Mouse (Mus musculus) thymus, postnatal 14 days (tissue): ENCODE results near the gene Gba.
"Not testable (repeated sequence)": the region's sequence is repeated elsewhere in the genome, so short reads cannot be mapped to it uniquely, and the experiment has no call there.

ENCODE experiments used
- DNase-seq: peaks from one replicate; pipeline ENCODE4 v3.0.0; 2021

Gba gene

DNA sequence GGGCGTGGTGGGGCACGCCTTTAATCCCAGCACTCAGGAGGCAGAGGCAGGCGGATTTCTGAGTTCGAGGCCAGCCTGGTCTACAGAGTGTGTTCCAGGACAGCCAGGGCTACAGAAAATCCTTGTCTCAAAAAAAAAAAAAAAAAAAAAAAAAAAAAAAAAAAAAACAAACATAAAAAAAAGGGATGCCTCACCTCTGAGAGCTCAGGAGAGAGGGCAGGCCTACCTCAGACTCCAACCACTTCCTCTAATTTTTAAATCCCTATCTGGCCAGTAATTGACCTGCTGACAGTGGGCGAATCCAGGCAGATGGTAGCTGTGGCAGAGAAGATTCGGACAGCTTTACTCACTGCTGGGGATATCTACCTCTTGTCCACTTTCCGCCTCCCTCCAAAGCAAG, 13.7 kb downstream of the Gba start:
- DNase-seq: not testable (repeated sequence)

DNA sequence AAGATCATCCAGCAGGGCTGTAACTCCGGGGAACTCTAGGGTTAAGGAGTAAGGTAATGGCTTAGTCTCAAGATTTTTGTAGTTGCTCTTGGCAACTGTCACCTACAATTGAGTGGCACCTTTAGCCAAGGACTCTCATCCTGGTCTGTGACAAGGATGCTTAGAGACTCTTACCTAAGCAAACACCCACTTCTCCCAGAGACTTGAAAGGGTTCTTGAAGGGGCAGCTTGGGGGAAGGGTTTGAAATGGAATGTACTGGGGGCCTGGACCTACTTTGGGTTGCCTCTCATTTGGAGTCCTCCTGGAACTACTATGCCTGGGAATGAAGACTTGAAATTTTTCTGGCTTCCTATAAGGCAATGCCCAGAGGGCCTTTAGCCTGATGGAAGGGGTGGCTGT, 15.5 kb downstream of the Gba start:
- no peak for DNase-seq

DNA sequence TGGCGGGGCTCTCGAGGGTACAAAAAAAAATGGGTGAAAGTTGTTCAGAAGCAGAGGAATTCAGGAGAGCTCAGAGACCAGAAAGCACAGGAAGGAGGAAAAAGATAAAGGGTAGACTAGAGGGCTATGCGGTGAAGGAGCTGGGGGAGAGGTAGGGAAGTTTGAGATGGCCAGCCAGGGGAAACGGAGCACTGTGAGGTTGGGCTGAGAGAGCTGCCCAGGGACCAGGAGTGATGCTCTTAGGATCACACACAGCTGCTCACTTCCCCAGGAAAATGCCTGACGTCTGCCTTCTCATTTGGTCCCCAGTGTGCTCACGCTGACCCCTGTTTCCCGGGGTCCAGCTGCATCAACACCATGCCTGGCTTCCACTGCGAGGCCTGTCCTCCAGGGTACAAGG, 16.8 kb downstream of the Gba start:
- no peak for DNase-seq

DNA sequence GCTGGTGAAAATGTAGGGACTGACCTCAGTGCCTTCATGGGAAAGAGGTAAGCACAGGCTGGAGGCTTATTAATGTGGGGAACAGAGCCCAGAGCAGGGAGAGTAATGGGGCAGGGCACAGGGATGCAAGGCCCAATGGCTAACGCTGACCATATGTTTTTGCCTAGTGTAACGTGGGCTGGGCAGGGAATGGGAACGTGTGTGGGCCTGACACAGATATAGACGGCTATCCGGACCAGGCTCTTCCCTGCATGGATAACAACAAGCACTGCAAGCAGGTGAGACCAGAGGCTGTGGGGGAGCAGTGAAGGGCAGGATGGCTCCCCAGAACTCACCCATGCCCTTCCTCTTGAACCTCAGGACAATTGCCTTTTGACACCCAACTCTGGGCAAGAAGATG, 18.4 kb downstream of the Gba start:
- DNase-seq: no peak

DNA sequence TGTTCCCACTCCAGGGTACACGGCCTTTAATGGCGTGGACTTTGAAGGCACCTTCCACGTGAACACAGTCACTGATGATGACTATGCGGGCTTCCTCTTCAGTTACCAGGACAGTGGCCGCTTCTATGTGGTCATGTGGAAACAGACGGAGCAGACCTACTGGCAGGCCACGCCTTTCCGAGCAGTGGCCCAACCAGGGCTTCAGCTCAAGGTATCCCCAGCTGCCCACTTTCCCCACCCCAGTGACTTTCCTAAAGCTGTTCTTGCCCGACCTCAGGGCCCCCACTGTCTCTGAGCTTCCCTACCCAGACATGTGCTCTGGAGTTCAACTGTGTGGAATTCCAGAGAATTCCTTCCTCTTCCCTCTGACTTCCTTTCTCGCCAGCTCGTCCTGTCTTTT, 22.1 kb downstream of the Gba start:
- no peak for DNase-seq

DNA sequence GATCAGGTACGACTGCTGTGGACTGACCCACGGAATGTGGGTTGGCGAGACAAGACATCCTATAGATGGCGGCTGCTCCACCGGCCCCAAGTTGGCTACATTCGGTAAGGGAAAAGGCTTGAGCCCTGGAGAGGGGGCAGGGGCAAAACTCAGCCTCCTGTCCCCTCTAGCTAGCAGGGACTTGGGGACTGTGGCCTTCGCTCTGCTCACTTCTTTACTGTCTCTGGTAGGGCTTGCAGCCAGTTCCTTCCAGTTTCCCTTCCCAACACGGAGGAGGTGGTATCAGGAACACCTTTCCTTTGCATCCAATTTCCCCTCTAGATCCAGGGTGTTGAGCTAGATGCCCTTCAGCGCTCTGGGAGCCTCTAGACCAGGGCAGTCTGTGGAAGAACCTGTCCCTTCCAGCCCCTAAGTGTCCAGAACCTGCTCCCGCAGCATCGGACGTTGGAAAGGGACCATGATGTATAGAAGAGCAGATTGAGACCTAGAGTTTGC, 22.6 kb downstream of the Gba start:
- DNase-seq: no peak

DNA sequence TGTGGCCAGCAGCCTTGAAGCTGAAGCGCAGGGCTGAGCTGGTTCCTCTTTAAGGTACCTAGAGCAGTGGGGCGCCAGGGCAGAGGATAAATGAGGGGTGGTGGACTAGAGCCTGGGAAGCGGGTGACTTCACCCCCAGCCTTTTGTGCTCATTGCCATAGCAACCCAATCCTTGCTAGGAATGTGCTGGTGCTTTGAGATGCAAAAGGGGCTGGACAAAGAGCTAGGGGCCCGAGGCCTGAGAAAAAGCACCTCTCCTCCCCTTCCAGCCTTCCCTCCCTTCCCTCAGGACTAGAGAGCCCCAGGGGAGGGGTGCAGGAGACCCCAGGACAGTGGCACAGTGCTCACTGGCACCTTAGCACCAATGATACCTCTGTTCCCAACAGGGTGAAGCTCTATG, 23.2 kb downstream of the Gba start:
- no peak for DNase-seq

DNA sequence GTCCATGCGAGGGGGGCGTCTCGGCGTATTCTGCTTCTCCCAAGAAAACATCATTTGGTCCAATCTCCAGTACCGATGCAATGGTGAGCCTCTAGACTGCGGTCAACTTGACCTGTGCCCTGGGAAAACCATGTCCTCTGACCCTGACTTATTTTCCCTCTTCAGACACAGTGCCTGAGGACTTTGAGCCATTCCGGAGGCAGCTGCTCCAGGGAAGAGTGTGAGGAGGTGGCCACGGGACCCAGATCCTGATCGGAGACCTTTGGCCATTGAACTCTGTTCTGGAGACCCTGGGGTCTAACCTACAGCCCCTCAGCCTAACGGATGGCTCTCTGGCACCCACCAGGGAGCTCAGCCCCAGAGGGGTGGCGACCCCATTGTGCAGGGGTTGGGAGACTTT, 23.6 kb downstream of the Gba start:
- DNase-seq: no peak

DNA sequence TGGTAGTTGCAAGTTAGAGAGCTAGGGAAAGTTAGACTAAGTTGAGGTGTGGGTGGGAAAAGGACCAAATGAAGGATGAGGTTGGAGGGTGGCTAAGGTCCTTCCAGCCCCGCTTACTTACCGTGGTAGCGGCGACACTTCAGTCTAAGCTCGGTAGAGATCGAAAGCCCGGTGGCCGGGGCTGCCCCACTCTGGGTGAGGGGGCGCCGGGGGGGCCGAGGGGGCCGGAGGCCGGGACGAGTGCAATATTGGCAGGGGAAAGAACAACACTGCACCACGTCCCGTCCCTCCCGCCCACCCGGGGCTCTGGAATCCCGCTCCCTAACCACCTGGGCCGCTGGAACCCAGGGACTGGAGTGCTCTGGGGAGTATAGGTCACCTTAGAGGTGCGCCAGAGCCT, 24.2 kb downstream of the Gba start, which contains the start of gene Mtx1:
Gene Mtx1, minus strand, starts transcription at position 189 of the 400 bp plus-strand sequence.
- DNase-seq: no peak

DNA sequence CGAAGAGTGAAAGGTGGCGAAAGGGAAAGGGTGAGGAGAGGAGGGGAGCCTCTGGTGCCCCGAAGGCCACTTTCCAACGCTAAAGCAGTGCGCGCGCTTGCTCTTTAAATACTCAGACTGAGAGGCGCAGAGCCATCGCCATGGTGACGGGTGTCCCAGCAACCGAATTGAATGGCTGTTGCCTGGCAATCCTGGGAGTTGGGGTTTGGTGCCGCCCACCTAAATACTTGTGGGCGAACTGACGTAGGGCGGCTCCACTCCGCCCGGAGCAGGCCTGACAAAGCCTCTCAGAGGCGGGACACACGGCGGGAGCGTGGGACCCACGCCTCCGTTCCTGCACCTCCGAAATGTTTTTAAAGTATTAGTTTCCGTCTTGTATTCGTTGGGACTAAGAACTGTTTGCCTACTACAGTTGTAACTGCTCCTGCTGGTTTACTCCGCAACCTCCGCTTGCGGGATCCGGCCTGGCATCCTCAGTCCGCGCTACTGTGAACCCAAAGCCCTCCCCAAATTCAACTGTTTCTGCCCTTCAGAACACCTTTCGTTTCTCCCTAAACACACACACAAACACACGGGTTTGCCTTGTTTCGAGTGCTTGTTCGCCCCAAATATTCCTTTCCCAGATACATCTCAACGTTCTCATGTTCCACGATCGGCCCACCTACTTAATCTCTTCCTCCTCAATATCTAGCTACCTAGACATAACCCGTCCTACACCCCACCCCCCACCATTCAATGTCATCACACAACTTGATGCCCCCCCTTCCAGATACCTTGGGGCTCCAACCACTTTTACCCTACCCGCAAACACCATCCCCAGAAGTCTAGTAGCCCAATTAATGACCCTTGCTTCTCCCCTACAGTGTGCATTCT, 24.8 kb downstream of the Gba start:
- peak; percentile 55 for DNase-seq

DNA sequence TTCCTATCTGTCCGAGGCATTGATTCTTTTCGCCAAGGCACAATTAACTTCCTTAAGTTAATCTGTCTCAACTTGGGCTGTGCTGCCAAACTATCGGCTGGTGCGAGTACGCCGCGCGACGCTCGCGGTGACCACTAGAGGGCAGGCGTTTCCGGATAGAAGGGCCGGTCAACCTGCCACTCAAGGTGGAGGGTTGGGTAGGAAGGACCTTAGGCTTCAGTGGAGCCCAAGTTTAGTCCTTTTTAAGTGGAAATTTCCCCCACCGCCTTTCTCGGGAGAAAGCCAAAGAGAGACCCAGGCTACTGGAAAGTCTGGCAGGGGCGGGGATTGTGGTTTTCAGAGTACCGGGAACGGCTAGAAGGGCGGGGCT, 25.4 kb downstream of the Gba start:
- DNase-seq: peak; percentile 89

DNA sequence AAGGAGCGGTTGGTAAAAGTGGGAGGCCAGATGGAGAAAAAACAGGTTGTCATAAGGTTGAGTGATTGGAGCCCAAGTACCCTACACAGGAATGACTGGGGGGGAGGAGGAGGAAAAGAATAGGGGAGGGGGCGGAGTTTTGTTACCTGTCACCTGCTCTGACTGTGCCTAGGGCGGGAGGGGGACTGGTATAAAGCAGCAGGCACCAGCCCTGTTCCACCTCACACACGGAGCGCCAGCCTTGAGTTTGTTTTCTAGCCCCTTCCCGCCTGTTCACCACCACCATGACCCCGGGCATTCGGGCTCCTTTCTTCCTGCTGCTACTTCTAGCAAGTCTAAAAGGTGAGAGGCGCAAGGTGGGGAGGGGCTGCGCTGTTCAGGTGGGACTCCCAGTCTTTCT, 26.1 kb downstream of the Gba start, which contains the start of gene Muc1:
Gene Muc1, plus strand, starts transcription at position 222 of the 400 bp plus-strand sequence.
- DNase-seq: no peak

DNA sequence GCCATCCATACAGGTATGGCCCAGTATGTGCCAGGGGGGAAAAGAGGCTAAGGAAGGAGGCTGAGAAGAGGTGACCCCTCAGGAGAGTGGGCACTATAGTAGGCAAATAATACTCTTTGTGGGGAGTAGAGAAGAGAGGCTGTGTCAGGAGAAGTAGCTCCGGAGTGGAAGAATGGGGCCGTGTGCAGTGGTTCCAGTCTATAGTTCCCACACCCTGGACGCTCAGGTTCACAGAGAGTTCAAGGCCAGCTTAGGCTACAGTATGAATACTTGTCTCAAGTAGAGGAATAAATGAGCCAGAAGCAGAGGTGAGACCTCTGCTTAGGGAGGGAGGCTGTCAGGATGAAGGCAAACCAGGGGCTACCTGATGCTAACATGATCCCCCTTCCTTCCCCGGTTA, 26.5 kb downstream of the Gba start:
- DNase-seq: no peak

DNA sequence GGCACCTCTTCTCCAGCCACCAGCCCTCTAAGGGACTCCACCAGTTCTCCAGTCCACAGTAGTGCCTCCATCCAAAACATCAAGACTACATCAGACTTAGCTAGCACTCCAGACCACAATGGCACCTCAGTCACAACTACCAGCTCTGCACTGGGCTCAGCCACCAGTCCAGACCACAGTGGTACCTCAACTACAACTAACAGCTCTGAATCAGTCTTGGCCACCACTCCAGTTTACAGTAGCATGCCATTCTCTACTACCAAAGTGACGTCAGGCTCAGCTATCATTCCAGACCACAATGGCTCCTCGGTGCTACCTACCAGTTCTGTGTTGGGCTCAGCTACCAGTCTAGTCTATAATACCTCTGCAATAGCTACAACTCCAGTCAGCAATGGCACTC, 27.8 kb downstream of the Gba start:
- DNase-seq: no peak

DNA sequence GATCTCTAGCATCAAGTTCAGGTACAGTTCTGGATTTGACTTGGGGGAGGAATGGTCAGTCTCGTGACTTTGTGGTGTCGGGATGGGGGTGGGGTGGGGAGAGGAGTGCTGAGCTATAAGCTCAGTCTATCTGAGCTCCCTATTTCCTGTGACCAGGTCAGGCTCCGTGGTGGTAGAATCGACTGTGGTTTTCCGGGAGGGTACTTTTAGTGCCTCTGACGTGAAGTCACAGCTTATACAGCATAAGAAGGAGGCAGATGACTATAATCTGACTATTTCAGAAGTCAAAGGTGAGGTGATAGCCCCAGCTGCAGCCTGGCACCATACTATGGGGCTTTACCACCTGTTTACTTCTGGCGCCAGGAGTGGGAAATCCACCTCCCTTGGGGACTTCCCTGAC, 28.6 kb downstream of the Gba start:
- DNase-seq: no peak

DNA sequence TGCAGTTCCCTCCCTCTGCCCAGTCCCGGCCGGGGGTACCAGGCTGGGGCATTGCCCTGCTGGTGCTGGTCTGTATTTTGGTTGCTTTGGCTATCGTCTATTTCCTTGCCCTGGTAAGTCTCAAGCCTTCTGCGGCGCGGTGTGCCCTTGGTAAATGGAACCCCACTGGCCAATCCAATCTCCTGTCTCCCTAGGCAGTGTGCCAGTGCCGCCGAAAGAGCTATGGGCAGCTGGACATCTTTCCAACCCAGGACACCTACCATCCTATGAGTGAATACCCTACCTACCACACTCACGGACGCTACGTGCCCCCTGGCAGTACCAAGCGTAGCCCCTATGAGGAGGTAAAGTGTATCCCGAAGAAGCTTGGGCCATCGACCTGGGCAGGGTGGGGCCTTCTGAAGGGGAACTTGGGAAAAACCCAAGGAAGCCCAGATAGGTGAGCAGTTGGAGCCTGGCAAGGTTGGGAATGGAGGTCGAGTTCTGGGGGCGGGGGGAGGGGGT, 29.1 kb downstream of the Gba start:
- no peak for DNase-seq

DNA sequence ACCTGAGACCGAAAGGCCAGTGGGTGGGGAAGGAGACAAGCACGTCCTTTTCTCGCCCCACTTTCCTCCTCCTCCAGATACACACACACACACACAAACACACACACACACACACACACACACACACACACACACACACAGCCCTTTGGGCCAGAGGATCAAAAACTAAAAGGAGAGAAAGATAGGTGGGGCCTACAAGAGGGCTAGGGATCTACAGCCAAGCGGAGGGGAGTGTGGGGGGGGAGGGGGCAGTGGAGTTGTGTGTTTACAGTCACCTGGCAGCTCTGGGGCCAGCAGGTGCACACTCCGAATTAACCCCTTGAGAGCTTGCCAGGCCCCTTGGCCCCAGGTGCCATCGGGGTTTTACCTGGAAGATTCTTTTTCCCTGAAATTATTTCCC, 29.9 kb downstream of the Gba start:
- DNase-seq: no peak

DNA sequence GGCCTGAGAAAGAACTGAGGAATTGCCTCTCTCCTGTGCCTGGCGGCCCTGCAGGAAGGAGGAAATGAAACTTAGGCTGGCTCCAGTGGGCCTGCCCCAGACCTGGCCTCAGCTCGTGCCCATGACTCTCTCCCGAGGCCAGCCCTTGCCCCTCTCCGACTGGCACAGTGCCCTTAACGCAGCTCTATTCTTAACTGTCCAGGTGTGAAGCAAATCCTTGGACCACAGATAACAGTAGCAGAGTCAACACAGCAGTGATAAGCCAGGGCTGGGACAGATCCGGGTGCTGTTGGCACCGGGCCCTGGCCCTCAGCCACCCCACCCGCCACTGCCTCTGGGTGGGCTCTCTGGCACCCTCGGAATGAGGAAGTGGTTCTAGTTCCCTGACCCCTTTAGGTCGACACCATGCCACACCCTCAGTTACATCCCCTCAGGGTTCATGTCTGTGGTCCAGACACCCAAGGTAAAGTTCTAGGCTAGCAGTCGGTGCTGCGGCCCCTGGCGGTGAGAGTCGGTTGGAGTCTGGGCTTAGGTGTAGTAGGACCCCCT, 30.9 kb downstream of the Gba start:
- no peak for DNase-seq

DNA sequence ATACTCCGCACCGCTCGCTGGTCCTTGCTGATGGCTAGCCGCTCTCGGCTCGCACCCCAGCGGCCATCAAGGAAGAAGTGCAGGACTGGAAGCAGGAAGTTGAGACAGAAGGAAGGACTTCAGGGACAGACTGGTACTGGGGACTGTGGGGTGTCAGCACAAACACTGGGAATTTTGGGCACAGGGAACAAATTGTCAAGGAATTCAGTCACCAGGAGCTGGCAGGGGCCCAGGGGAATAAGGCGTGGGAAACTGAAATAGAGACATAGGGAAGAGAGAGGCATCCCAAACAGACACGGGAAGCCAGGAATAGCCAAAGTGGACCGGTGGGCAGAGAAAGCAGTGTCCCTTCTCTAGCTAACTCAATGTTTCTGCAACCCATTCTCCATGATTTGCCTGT, 33.8 kb downstream of the Gba start:
- DNase-seq: no peak

DNA sequence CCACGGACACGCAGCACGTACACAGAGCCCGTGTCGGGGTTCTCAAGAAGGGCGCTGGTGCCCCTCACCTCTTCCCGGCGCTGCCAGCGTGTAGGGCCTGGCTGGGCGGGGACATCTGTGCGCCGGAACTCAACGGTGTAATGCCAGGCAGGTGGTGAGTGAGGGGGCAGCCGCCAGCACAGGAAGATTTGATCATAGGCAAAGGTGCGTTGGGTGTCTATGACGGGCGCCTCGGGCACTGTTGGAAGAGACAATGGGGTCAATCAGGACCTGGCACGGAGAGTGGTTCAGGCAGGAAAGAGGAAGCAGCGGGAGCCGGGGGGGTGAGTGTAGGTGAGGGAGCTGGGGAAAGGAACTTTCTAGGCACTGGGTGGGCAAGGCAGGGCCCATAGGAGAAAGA, 35.0 kb downstream of the Gba start:
- no peak for DNase-seq

DNA sequence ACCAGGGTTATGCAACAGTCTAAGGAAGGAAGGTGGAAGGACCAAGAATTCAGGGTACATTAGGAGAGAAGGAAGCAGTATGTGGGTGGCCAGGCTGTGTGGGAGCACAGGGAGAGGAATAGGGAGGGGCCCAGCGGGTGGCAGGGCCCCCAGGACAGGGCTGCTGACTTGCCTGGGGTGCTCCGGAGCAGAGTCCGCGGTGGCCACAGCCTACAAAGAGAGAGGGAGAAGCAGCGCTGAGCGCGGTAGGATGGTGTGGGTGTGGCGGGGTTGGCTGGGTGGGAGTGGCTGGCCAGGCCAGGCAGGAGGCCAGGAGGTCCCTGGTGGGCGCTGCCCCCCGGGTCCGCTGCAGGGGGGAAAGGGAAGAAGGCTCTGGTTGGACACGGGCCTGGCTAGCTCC, 35.8 kb downstream of the Gba start:
- no peak for DNase-seq

DNA sequence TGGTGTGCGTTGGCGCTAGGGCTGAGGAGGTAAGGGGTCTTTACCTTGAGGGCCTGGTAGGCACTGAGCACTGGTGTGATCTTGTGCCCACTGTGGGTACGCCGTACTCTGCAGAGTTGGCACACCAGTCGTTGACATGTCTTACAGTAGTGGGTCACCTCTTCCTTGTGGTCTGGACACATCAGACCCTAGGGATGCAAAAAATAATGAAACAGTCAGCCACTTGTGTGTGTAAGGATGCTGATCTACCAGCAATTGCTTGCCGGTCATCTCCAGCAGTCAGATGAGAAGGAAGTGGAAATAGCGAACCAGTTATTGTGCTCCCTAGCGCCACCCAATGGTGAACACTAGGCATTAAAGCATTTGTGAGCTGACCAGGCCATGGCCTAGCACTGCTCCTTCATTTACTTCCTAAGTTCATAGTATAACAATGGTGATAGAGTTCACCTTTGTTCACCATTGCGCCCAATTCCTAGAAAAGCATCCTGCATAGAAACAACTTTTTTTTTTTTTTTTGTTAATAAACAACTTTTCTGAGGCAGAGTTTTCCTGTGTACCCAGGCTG, 39.7 kb downstream of the Gba start:
- no peak for DNase-seq

DNA sequence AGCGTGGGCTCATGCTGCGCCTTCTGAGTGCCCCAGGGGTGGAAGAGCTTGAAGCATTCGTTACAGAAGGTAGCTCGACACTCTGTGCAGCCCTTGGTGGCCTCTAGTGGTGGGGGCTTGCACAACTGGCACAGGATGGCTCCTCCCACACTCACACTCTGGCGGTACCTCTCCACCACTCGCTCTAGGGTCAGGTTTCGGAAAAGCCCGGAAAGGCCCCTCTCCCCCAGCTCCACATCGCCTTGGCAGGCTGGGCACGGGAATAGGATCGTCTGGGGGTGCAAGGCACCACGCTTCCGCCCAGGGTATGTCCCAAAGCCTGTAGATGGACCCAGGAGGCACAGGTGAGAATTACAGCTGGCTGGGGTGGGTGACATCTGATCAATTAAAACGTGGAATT, 40.9 kb downstream of the Gba start:
- DNase-seq: peak; percentile 88
